ENCODE assay signal across 17 mouse cellular contexts in the genomic region with DNA sequence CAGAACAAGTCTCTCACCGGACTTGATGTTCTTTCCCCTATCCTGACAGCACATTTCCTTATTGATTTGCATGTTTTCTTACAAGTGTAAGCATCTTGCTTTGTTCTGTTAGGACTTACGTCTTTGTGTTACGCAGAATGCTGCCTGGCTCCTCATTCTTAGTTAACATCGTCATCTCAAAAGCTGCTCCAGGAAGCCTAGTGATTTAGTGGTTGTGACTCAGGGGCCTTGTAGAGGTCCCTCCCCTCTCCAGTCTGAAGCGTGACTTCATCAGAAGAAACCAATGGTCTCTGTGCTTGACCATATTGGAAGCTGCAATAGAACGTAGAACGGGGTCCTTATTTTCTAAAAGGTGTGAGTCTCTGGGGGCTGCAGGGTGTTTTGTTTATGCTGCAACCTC.
"Had no signal": no experiment of that assay in that cellular context is flagged by ENCODE, and none has a peak within 500 bp of the region (broad histone marks: within the 10 kb centered on the region; RNA-seq: fewer than 3 reads in every experiment).

No protein-coding gene starts in this region.

- H3K9ac ChIP-seq: kidney, embryonic 15.5 days; limb, embryonic 12.5 days; limb, embryonic 15.5 days; liver, embryonic 14.5 days; liver, postnatal 0 days; lung, embryonic 14.5 days; midbrain, embryonic 13.5 days had no signal

- DNase-seq: kidney, postnatal 10 days; kidney, postnatal 36 days; left cerebral cortex, postnatal 4 days; liver, postnatal 0 days; lung, embryonic 14.5 days; thymus, postnatal 25 days had no signal

- ATAC-seq: liver, postnatal 0 days; lung, postnatal 0 days; midbrain, embryonic 13.5 days; midbrain, embryonic 16.5 days had no signal

- H3K36me3 ChIP-seq: kidney, embryonic 15.5 days; limb, embryonic 12.5 days; limb, embryonic 15.5 days; midbrain, embryonic 10.5 days; midbrain, embryonic 13.5 days had no signal

- H3K4me3 ChIP-seq: kidney, embryonic 15.5 days; limb, embryonic 12.5 days; limb, embryonic 15.5 days; megakaryocyte, embryonic 14.5 days; midbrain, embryonic 10.5 days; midbrain, embryonic 13.5 days had no signal

- H3K9me3 ChIP-seq: kidney, embryonic 15.5 days; limb, embryonic 12.5 days; limb, embryonic 15.5 days; midbrain, embryonic 10.5 days; midbrain, embryonic 13.5 days had no signal

- H3K27me3 ChIP-seq: kidney, embryonic 15.5 days; limb, embryonic 12.5 days; limb, embryonic 15.5 days; megakaryocyte, embryonic 14.5 days; midbrain, embryonic 13.5 days had no signal

- H3K27ac ChIP-seq: kidney, embryonic 15.5 days; limb, embryonic 12.5 days; limb, embryonic 15.5 days; liver, embryonic 14.5 days; macrophage; midbrain, embryonic 10.5 days; midbrain, embryonic 13.5 days; stomach, postnatal 0 days had no signal
